Mouse (Mus musculus) thymus, postnatal 10 days (tissue): Measurements from ENCODE around the gene Smim12.

Experiments used
- DNase-seq, 2 experiments: peaks; one replicate each; pipeline ENCODE4 v3.0.0; 2021; ENCODE audit warnings: low spot score in 2 of 2

Gene Smim12

DNA sequence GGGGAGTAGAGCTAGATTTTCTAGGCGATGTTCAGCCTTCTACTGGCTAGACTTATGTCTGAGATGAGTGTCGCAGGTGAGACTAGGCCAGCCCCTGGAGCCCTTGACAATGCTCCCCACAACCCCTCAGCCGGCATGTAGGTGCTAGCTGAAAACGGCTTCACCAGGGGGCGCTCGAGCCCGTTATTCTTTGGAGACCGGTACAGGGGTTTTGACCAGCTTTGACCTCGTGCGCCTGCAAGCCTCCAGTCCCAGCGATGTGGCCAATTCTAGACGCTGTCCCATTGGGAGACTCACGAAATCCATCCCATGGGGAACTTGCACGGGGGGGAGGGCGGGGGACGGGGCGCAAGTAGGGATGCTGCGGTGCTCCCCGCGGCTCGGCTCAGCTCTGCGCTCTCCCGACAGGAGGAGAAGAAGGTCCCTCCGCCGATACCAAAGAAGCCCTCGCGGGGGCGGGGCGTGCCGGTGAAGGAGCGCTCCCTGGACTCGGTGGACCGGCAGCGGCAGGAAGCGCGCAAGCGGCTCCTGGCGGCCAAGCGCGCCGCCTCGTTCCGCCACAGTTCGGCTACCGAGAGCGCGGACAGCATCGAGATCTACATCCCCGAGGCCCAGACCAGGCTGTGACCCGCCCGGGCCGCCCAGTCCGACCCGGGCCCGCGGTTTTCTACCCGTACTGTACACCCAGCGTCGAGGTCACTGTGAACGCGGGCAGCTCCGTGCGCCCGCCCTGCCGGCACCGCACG, 7.7 kb upstream of the Smim12 start:
- peak; percentile 78 to 92 for DNase-seq

DNA sequence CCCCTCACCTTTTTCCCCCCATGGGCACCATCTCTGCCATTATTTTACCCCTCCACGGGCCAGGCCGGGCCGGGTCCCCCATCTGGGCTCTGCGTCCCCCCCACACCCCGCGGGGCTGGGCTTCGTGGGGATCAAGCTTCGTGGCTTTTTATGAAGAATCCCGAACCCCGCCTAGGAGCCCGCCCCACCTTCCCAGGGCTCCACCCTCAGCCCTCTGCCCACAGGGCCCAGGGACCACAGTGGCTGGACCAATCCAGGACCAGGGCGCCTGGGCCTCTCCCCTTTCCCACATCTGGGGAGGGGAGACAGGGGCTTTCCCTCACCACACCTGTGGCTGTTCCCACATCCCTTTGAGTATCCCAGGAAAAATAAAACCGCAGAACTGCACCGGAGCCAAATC, 7.0 kb upstream of the Smim12 start:
- no peak for DNase-seq

DNA sequence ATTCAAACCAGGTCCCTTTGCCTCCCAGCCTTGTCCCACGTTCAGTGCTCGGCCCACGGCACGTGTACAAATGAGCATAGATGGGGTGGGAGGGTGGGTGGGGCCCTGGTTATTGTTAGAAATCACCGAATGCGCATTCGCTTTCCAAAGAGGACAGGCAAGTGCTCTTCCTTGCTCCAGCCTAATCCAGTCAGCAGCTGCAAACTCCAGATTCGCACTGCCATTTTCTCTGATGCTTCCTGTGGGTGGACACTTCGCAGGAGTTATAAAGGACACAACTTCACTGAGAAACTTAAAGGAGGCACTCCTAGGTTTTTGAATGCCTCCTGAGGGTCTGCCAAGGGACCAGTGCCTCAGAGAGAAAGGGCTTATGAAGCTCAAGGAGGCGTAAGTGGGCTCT, 6.3 kb upstream of the Smim12 start:
- DNase-seq = no peak

DNA sequence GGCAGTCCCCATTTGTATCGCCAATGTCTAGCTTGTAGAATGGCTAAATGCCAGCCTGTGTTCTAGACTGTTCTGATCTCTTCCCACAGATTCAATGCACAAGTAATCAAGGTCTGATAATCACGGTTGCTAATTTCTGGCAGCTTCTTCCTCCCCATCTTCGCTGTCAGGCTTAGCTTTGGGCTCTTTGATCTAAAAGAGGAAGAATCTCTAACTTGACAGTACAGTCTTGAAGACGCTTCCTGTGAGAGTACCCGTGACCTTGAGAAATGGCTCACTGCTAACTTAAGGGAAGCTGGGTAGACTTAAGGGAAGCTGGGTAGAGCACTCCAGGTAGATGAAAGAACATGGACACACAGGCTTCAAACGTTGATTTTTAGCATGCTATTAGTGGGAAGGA, 888 bp upstream of the Smim12 start:
- DNase-seq = peak in 1 of 2 experiments; percentile 14

DNA sequence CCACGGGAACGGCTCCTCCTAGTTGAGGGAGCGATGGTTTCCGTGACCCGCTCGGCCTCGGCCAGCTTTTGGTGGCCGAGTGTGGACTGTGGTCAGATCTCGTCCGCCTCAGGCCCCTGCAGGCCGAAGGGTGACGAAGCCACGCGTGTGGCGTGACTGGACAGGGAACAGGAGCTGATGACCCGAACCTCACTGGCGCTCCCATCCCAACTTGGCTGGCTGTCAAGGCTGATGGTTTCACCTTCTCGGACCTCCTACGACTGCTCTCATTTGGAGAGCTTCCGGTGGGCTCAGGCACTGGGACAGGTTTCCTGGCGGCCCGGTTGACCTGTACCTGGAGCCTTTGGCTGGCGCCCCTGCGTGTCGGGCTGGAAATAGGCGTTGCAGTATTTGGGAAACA, 369 bp downstream of the Smim12 start:
- DNase-seq = no peak

DNA sequence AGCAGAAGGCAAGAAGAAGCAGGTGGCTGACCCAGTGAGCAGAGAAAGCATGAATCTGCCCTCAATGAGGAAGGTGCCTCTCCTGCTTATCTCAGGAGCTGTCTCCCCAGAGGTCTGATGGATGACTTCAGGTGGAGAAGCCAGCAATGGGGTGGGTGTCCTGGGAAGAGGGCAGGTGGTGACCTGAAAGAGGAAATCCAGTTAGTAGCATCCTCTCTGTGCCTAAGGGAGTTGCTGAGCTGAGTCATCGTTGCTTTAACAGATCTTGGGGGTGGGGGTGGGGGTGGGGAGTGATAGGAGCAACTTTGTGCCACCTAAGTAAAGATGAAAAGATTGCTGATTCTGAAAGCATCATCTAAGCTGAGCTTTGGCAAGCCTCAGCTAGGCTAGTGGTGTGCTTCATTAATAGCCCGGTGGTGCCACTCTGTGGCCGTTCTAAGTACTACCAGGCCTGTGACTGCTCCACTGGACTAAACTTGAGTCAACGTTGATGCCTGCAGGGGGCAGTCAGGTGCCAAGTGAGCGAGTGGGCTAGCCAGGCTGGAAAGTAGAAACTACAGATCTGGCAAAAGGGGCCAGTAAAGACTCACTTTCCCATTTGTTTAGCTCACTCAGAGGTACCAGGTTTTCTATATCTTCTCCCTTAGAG, 6.2 kb downstream of the Smim12 start:
- DNase-seq = peak; percentile 79 to 91

DNA sequence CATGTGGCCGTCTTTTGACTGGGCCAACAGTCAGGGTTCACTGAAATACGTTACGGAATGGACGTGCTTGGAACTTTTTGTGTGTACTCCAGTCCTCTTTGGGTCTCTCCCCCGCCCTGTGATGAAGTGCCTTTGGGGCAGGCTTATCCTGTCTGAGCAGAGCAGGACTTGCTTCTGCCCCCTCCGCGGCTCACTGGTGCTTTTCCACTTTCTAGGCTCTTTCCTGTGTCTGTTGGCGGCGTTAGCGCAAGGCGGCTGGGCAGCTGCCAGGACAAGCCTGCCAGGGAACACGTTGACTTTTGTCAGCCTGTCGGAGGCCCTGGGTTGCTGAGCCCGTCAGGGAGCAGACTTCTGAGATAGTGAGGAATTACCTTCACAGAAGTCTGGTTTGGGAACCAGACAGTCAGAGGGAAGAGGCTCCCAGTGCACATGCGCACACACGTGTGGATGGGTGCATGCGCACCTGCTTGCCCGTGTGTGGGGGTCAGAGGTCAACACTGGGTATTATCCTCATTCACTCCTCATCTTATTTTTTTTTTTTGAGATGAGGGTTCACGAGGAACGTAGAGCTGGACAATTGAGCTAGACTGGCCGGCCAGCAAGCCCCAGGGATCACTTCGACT, 8.5 kb downstream of the Smim12 start:
- DNase-seq = no peak

DNA sequence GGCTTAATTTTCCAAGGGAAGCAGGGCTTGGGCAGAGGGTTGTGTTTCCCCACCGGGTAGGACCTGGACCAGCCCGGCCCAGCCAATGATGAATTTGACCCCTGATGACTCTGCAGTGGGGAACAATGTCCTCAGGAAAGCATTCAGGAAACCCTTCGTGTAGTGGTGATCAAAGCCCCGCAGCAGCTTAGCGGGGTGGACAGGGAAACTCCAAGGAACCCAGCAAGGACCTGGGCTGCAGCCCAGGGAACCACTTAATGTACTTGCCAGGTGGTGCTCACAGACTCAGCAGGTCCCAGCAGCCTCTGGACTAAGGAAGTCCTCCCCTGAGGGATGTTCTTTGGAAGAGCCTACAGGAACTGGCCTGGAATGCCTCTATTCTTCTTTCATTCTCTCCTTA, 13.2 kb downstream of the Smim12 start:
- no peak for DNase-seq

DNA sequence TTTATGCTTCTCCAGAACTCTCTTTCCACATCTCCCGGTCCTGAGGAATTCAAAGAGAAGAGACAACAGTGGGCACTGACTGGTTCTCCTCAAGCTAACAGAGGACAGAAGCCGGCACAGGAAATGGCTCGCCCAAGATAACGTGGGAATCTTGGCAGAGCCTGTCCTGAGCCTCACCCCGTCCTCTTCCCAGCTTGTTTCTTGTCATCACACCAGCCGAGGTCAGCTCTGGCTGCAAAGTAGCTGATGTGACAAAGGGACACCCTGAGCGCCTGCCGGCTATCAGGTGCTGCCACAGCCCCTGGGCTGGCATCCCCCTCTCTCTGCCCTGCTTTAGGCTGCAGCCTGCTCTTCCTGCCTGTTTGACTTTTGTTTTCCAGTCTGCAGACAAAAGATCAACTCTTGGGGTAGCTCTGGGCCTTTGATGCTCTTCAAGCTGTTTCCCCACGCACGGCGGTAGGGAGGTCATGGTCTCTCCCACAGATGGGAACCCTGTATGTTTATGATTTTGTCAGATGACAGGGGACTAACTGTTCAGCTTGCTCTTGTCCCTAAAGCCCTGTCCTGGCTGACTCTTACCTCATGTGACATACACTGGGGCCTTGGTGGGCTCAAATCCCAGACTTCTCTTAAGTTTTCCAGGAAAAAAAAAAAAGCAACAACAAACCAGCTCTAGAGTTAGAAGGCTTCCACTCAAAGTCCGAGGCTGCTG, 14.8 kb downstream of the Smim12 start:
- no peak for DNase-seq

DNA sequence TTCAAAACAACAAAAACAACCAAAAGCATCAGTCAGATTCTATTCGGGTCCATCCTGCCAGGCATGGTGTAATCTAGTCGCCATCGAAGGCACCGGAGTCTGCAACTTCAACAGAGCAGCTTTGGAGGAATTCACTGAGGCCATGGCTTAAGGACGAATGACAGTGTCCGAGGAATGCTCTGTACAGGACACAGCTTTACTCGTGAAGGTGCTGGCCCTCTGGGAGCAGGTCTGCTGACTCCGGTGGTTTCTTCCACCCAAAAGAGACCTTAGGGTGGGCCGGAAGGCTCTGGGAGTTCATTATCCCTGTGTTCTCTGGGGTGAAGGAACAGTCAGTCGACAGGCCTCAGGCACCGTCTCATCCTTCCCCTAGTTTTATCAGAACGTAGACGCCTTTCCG, 18.0 kb downstream of the Smim12 start:
- no peak for DNase-seq

DNA sequence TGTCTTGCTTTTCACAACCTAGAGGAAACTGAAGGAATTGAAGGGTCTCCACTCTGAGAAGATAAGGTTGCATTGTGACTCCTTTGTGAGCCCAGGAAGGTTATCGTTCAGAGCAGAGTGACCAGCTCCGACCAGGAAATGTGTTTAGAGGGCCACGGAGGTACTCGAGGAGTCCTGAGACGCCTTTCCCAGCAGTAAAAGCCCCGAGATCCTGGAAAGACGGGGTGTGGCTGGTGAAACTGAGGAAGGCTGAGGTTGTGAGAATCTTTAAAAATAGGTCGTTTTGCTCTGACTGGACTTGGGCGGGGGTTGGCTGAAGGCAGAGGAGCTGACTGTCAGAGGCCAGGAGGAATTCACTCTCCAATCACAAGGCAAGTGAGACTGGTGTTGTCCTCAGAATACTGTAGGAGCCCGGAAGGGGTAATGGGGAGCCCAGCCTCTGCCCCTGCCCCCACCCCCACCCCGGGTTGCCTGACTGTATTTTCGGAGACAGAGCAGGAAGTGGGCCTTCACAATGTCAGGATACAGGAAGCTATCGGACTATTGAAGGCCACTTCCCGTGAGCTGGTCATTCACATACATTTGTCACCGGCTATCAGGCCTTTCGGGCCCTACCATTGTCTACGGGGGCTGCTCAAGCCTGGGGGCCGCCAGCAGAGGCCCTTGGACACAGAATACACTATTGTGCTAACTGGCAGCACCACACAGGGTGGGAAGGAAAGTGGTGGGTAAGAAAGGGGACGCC, 20.0 kb downstream of the Smim12 start:
- DNase-seq = no peak

DNA sequence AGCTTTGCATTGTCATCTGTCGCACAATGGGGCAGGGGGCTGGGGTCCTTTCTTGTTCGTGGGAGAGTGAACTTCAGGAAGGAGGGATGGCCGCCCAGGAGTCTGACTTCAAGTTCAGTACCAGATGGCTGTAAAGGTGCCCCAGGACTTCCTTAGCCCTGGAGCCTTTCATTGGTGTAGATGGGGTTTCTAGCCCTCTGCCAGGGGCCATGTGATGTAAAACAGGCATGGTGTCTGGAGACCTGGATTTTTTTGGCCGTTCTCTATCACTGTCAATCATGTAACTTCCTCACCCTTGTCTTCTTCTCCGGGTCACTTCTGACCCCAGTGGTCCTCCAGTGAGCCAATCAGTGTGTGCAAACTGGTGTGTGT, 20.6 kb downstream of the Smim12 start:
- no peak for DNase-seq

DNA sequence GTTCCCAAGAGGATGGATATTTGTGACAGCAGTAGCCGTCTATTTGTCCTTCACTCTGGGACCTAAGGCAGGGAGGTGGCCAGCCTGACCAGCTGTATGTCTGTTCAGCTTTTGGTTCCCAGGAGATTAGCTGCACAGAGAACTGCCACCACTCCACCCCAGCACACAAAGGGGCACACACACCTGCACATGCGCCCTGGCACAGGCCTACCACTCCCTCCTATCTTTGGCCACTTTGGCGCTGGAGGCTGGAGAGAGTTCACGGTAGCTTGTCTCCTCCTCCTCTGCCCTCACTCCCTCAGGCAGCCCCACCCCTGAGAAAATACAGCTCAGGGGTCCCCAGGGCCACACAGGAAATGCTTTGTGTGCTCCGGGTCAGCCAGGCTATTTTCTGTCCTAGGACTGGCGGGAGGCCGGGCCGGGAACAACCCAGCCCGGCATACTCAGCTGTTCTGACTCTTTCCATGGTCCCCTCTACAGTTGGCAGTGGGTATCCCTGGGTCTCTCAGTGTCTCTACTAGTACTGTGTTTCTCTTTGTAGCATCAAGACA, 34.9 kb downstream of the Smim12 start:
- no peak for DNase-seq

DNA sequence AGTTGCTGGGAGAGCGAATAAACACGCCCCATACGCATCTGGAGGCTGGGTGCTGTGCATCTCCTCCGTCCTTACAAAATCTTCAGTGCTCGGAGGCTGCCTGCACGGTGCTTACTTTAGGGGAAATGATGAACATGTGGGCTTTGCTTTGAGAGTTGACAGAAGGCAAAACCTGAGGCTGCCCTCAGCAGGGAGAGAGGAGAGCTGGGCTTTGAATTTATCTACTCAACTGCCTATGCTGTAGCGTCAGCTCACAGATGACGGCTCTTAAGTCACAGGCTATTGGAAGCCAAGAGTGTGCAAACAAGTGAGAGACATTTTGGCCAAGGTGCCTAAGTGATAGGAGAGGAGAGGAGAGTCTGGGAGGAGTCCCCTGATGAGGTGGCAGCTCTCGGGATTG, 35.7 kb downstream of the Smim12 start:
- DNase-seq = no peak

DNA sequence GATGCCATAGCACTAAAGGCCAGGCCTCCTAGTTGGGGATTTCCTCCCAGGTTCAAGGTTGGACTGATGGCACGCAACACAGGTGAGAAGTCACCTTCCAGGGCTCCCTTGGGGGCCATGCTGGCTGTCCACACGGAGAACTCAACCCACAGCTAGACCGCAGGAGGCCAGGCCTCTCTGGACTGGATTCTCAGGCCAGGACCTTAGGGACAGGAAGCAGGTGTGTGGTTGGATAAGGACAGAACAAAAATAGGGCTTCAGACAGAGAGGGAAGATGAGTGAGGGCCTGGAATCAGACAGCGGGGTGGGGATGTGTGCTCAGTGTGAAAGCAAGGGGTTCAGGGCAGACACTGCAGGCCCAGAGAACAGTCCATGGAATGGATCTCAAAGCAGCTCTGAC, 43.3 kb downstream of the Smim12 start:
- no peak for DNase-seq

DNA sequence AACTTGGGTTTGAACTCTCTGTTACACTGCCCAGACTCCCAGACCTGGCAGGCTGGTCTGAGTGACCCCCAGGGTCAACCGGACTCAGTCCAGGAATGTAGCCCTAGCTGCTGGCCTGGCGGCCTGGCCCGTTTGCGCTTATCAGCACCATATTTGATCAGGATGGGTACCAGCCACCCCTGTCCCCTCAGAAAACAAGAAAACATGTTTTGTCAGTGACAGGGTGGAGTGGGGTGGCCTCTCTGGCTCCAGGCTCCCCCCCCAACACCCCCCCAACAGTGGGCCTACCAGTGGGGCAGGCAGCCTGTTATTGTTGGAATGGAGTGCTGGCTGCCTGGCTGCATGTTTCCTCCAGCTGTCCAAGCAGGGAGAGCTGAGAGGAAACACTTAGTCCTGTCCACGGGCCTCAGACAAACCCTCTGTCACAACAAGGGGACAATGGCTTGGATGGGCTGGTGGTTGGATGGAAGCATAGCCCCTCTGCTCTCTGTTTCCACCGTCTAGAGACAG, 45.5 kb downstream of the Smim12 start:
- no peak for DNase-seq

DNA sequence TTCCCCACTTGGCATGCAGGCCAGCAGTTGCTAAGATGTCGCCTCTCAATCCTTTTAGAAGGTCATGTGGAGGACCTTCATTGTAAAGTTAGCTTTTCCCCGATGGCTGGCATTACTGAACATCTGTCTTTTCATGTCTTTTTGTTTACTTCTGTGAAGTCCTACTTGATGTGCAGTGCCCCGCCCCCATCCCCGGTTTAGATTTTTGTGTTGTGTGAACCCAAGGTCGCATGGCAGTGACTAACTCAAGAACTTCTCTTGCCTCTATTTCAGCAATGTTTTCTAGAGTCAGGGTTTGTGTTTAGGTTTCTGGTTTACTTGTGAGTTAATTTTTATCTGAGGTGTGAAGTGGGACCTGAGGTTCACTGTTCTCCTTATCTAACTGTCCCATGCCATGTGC, 49.0 kb downstream of the Smim12 start:
- no peak for DNase-seq
